Mouse (Mus musculus): ENCODE data around the gene D230025D16Rik. TPM values are rescaled to one million over a fixed set of nuclear protein-coding genes. Genes with fewer than 3 reads are reported as not detected.
A peak's percentile ranks its signal among the peaks of the same experiment; 100 is the strongest.

D230025D16Rik gene
- total RNA-seq, 1 experiment from 2014 or later, result 15.7 TPM

- no peak for ATAC-seq (replicated peaks in 1 of 2; ENCODE audit: insufficient read depth in 1 of 2, low FRiP score in 2 of 2, low TSS enrichment in 1 of 2, low read depth in 1 of 2, poor library complexity in 2 of 2, severe bottlenecking in 2 of 2)
Observed at GRCm38 (mm10) chr8:105261326-105261980, 36.5 kb downstream of the D230025D16Rik start.

- no peak for ATAC-seq (replicated peaks in 1 of 2; ENCODE audit: insufficient read depth in 1 of 2, low FRiP score in 2 of 2, low TSS enrichment in 1 of 2, low read depth in 1 of 2, poor library complexity in 2 of 2, severe bottlenecking in 2 of 2)
Observed at GRCm38 (mm10) chr8:105263244-105263912, 38.4 kb downstream of the D230025D16Rik start.

GRCm38 (mm10) chr8:105264024-105264982 is 39.4 kb downstream of the D230025D16Rik start, which contains the start of the genes Tradd and Fbxl8:
TSS of gene Tradd (minus strand) at chr8:105264609.
TSS of gene Fbxl8 (plus strand) at chr8:105264648.
- ATAC-seq (replicated peaks in 1 of 2; ENCODE audit: insufficient read depth in 1 of 2, low FRiP score in 2 of 2, low TSS enrichment in 1 of 2, low read depth in 1 of 2, poor library complexity in 2 of 2, severe bottlenecking in 2 of 2), result peak; percentile 51 to 73

- peak; percentile 65 to 80 for ATAC-seq (replicated peaks in 1 of 2; ENCODE audit: insufficient read depth in 1 of 2, low FRiP score in 2 of 2, low TSS enrichment in 1 of 2, low read depth in 1 of 2, poor library complexity in 2 of 2, severe bottlenecking in 2 of 2)
Observed at GRCm38 (mm10) chr8:105265128-105265527, 40.2 kb downstream of the D230025D16Rik start.

GRCm38 (mm10) chr8:105266775-105267174 is 41.8 kb downstream of the D230025D16Rik start:
- ATAC-seq (replicated peaks in 1 of 2; ENCODE audit: insufficient read depth in 1 of 2, low FRiP score in 2 of 2, low TSS enrichment in 1 of 2, low read depth in 1 of 2, poor library complexity in 2 of 2, severe bottlenecking in 2 of 2), result no peak

GRCm38 (mm10) chr8:105268342-105269074 is 43.6 kb downstream of the D230025D16Rik start:
- ATAC-seq (replicated peaks in 1 of 2; ENCODE audit: insufficient read depth in 1 of 2, low FRiP score in 2 of 2, low TSS enrichment in 1 of 2, low read depth in 1 of 2, poor library complexity in 2 of 2, severe bottlenecking in 2 of 2), result no peak

- ATAC-seq (replicated peaks in 1 of 2; ENCODE audit: insufficient read depth in 1 of 2, low FRiP score in 2 of 2, low TSS enrichment in 1 of 2, low read depth in 1 of 2, poor library complexity in 2 of 2, severe bottlenecking in 2 of 2), result no peak
Observed at GRCm38 (mm10) chr8:105269075-105269458, 44.1 kb downstream of the D230025D16Rik start.

GRCm38 (mm10) chr8:105269461-105269947 is 44.6 kb downstream of the D230025D16Rik start, which contains the start of gene Hsf4:
TSS of gene Hsf4 (plus strand) at chr8:105269801.
- ATAC-seq (replicated peaks in 1 of 2; ENCODE audit: insufficient read depth in 1 of 2, low FRiP score in 2 of 2, low TSS enrichment in 1 of 2, low read depth in 1 of 2, poor library complexity in 2 of 2, severe bottlenecking in 2 of 2), result no peak

GRCm38 (mm10) chr8:105270101-105270915 is 45.4 kb downstream of the D230025D16Rik start:
- no peak for ATAC-seq (replicated peaks in 1 of 2; ENCODE audit: insufficient read depth in 1 of 2, low FRiP score in 2 of 2, low TSS enrichment in 1 of 2, low read depth in 1 of 2, poor library complexity in 2 of 2, severe bottlenecking in 2 of 2)

GRCm38 (mm10) chr8:105270916-105271186 is 45.9 kb downstream of the D230025D16Rik start:
- ATAC-seq (replicated peaks in 1 of 2; ENCODE audit: insufficient read depth in 1 of 2, low FRiP score in 2 of 2, low TSS enrichment in 1 of 2, low read depth in 1 of 2, poor library complexity in 2 of 2, severe bottlenecking in 2 of 2), result no peak

GRCm38 (mm10) chr8:105275387-105275786 is 50.4 kb downstream of the D230025D16Rik start:
- ATAC-seq (replicated peaks in 1 of 2; ENCODE audit: insufficient read depth in 1 of 2, low FRiP score in 2 of 2, low TSS enrichment in 1 of 2, low read depth in 1 of 2, poor library complexity in 2 of 2, severe bottlenecking in 2 of 2), result no peak

GRCm38 (mm10) chr8:105275840-105276239 is 50.9 kb downstream of the D230025D16Rik start, which contains the start of gene Nol3:
TSS of gene Nol3 (plus strand) at chr8:105276140.
- no peak for ATAC-seq (replicated peaks in 1 of 2; ENCODE audit: insufficient read depth in 1 of 2, low FRiP score in 2 of 2, low TSS enrichment in 1 of 2, low read depth in 1 of 2, poor library complexity in 2 of 2, severe bottlenecking in 2 of 2)

GRCm38 (mm10) chr8:105276292-105277120 is 51.6 kb downstream of the D230025D16Rik start:
- peak; percentile 54 to 65 for ATAC-seq (replicated peaks in 1 of 2; ENCODE audit: insufficient read depth in 1 of 2, low FRiP score in 2 of 2, low TSS enrichment in 1 of 2, low read depth in 1 of 2, poor library complexity in 2 of 2, severe bottlenecking in 2 of 2)

GRCm38 (mm10) chr8:105278911-105279334 is 54.0 kb downstream of the D230025D16Rik start:
- peak; percentile 51 to 76 for ATAC-seq (replicated peaks in 1 of 2; ENCODE audit: insufficient read depth in 1 of 2, low FRiP score in 2 of 2, low TSS enrichment in 1 of 2, low read depth in 1 of 2, poor library complexity in 2 of 2, severe bottlenecking in 2 of 2)

- ATAC-seq (replicated peaks in 1 of 2; ENCODE audit: insufficient read depth in 1 of 2, low FRiP score in 2 of 2, low TSS enrichment in 1 of 2, low read depth in 1 of 2, poor library complexity in 2 of 2, severe bottlenecking in 2 of 2), result no peak
Observed at GRCm38 (mm10) chr8:105280567-105280966, 55.6 kb downstream of the D230025D16Rik start.
